Mouse (Mus musculus) midbrain, postnatal 0 days (tissue): Measurements from ENCODE around the gene G430095P16Rik. TPM values are rescaled to one million over a fixed set of nuclear protein-coding genes. Genes with fewer than 3 reads are reported as not detected.

Experiments used
- ATAC-seq: fragments of 200-750 bp; cut with Nextera tagmentation; 2 replicates; pipeline ENCODE4 v1.8.0; 2017; ENCODE audit warnings: moderate number of reproducible peaks, mild to moderate bottlenecking, moderate TSS enrichment, moderate library complexity; ENCODE audit not compliant: low FRiP score
- DNase-seq: peaks from one replicate; pipeline ENCODE4 v3.0.0-alpha.2; 2015; ENCODE audit warnings: low spot score
- H3K27ac ChIP-seq: fragments of 300-500 bp; sonication (generic); 2 replicates; pipeline ENCODE4 v1.5.1; 2014; ENCODE audit warnings: low read depth, mild to moderate bottlenecking, low read length, mixed read lengths
- H3K27me3 ChIP-seq: fragments of 300-500 bp; sonication (generic); 2 replicates; pipeline ENCODE4 v1.6.1; 2014; ENCODE audit warnings: low read length, control low read depth, mixed read lengths; ENCODE audit not compliant: insufficient read depth
- H3K36me3 ChIP-seq: fragments of 300-500 bp; sonication (generic); 2 replicates; pipeline ENCODE4 v1.6.1; 2014; ENCODE audit warnings: low read length, control low read depth, mixed read lengths; ENCODE audit not compliant: insufficient read depth
- H3K4me1 ChIP-seq: fragments of 300-500 bp; sonication (generic); 2 replicates; pipeline ENCODE4 v1.6.1; 2014; ENCODE audit warnings: mild to moderate bottlenecking, control low read depth, antibody characterized with exemption, low read length, mixed read lengths; ENCODE audit not compliant: insufficient read depth
- H3K4me2 ChIP-seq: fragments of 300-500 bp; sonication (generic); 2 replicates; pipeline ENCODE4 v1.6.1; 2014; ENCODE audit warnings: low read depth, mild to moderate bottlenecking, low read length, mixed read lengths; ENCODE audit not compliant: poor library complexity, severe bottlenecking
- H3K4me3 ChIP-seq: fragments of 300-500 bp; sonication (generic); 2 replicates; pipeline ENCODE4 v1.5.1; 2014; ENCODE audit warnings: low read depth, mild to moderate bottlenecking, low read length, moderate library complexity
- H3K9ac ChIP-seq: fragments of 300-500 bp; sonication (generic); replicated peaks from 2 replicates; pipeline ENCODE4 v1.6.1; 2014; ENCODE audit warnings: mild to moderate bottlenecking, low read length, moderate library complexity, mixed read lengths; ENCODE audit not compliant: poor library complexity, severe bottlenecking
- H3K9me3 ChIP-seq: fragments of 300-500 bp; sonication (generic); 2 replicates; pipeline ENCODE4 v1.6.1; 2016; ENCODE audit warnings: low read length, control low read depth
- CTCF ChIP-seq: IDR thresholded peaks from 2 replicates; pipeline ENCODE4 v1.5.1; 2016; ENCODE audit warnings: antibody characterized with exemption, mild to moderate bottlenecking
- WGBS: fragments of 180-500 bp; shearing (Covaris S2); extraction: QIAGEN DNeasy Blood & Tissue Kit; methylation state at CpG from one replicate; pipeline ENCODE4 v1.1.7; 2014; 5-methylcytosine and 5-hydroxymethylcytosine counted together
- polyA plus RNA-seq: library from polyadenylated mRNA; unstranded; fragments of >200 nt; fragmentation: Nextera tagmentation; extraction: Ambion mirVana; gene quantifications from 2 replicates; pipeline ENCODE4 v1.2.1, GENCODE M21; 2015
- total RNA-seq: library from RNA; depleted of rRNA; stranded (reverse); fragments of >200 nt; gene quantifications from 2 replicates; pipeline ENCODE4 v1.2.3, GENCODE M21; 2014

The G430095P16Rik gene
- total and polyA plus RNA-seq, 2 experiments from 2014 or later: 0.39 TPM; not detected in 1

GRCm38 (mm10) chr8:84759126-84759525 is 36.3 kb downstream of the G430095P16Rik start:
- no peak overlapping the region for H3K9ac ChIP-seq
- DNase-seq: no peak
- no peak overlapping the region for H3K4me2 ChIP-seq
- H3K4me1 ChIP-seq: no peaks in the 10 kb centered on the region
- H3K27ac ChIP-seq: no peak overlapping the region
- 66% methylated on average over 7 of the region's 7 CpGs for WGBS
- peak; percentile 37 for TF ChIP-seq CTCF
- no peaks in the 10 kb centered on the region for H3K36me3 ChIP-seq
- H3K9me3 ChIP-seq: no peaks in the 10 kb centered on the region
- no peak for ATAC-seq
- H3K4me3 ChIP-seq: no peak overlapping the region
- H3K27me3 ChIP-seq: no peaks in the 10 kb centered on the region; the same call in 1 of the 2 replicates

- TF ChIP-seq CTCF: no peak
- no peak overlapping the region for H3K9ac ChIP-seq
- no peak overlapping the region for H3K27ac ChIP-seq
- ATAC-seq (no peak), DNase-seq (no peak)
- no peaks in the 10 kb centered on the region; the same call in 1 of the 2 replicates for H3K27me3 ChIP-seq
- no peaks in the 10 kb centered on the region for H3K4me1 ChIP-seq
- WGBS: 89% methylated on average over 10 of the region's 10 CpGs
- H3K4me2 ChIP-seq: no peak overlapping the region
- no peaks in the 10 kb centered on the region for H3K36me3 ChIP-seq
- no peaks in the 10 kb centered on the region for H3K9me3 ChIP-seq
- H3K4me3 ChIP-seq: no peak overlapping the region
Observed at GRCm38 (mm10) chr8:84759718-84760117, 36.9 kb downstream of the G430095P16Rik start.

- WGBS: 50% methylated on average over 7 of the region's 7 CpGs
- Histone ChIP-seq H3K9ac (no peak overlapping the region), H3K27me3 (no peaks in the 10 kb centered on the region; the same call in 1 of the 2 replicates), H3K4me3 (no peak overlapping the region), H3K4me1 (0 out of 2 replicates have a peak, but pooled peaks cover under 1% of the 10 kb centered on the region), H3K9me3 (no peaks in the 10 kb centered on the region), H3K4me2 (no peak overlapping the region), H3K27ac (no peak overlapping the region), H3K36me3 (no peaks in the 10 kb centered on the region)
- no peak for ATAC-seq
- DNase-seq: no peak
- no peak for TF ChIP-seq CTCF
Observed at GRCm38 (mm10) chr8:84760405-84760805, 37.6 kb downstream of the G430095P16Rik start.

GRCm38 (mm10) chr8:84760901-84761300 is 38.1 kb downstream of the G430095P16Rik start:
- TF ChIP-seq CTCF: no peak
- Histone ChIP-seq H3K4me2 (no peak overlapping the region), H3K27me3 (no peaks in the 10 kb centered on the region; the same call in 1 of the 2 replicates), H3K36me3 (no peaks in the 10 kb centered on the region), H3K9me3 (no peaks in the 10 kb centered on the region), H3K4me1 (peaks cover 5% of the 10 kb centered on the region; the same call in 1 of the 2 replicates), H3K4me3 (no peak overlapping the region), H3K9ac (no peak overlapping the region), H3K27ac (no peak overlapping the region)
- DNase-seq (no peak), ATAC-seq (no peak)
- WGBS: 44% methylated on average over 2 of the region's 2 CpGs

GRCm38 (mm10) chr8:84764100-84764499 is 41.3 kb downstream of the G430095P16Rik start:
- no peak overlapping the region for H3K9ac ChIP-seq
- H3K4me2 ChIP-seq: no peak overlapping the region
- H3K27me3 ChIP-seq: 0 out of 2 replicates have a peak, but pooled peaks cover 3% of the 10 kb centered on the region
- H3K36me3 ChIP-seq: no peaks in the 10 kb centered on the region
- no peak overlapping the region for H3K27ac ChIP-seq
- WGBS: 66% methylated on average over 4 of the region's 4 CpGs
- no peaks in the 10 kb centered on the region for H3K9me3 ChIP-seq
- DNase-seq (no peak), ATAC-seq (no peak)
- no peak overlapping the region for H3K4me3 ChIP-seq
- peaks cover 7% of the 10 kb centered on the region; the same call in 1 of the 2 replicates for H3K4me1 ChIP-seq
- no peak for TF ChIP-seq CTCF

GRCm38 (mm10) chr8:84764870-84765495 is 42.2 kb downstream of the G430095P16Rik start:
- Histone ChIP-seq H3K9ac (no peak overlapping the region; the same call in 1 of the 2 replicates), H3K36me3 (no peaks in the 10 kb centered on the region), H3K27me3 (0 out of 2 replicates have a peak, but pooled peaks cover 5% of the 10 kb centered on the region), H3K4me2 (peak overlapping the region; percentile 24; the same call in 1 of the 2 replicates), H3K4me1 (peaks cover 7% of the 10 kb centered on the region; the same call in 1 of the 2 replicates), H3K27ac (no peak overlapping the region; the same call in 1 of the 2 replicates), H3K9me3 (no peaks in the 10 kb centered on the region), H3K4me3 (no peak overlapping the region; the same call in 1 of the 2 replicates)
- no peak for TF ChIP-seq CTCF
- WGBS: 68% methylated on average over 17 of the region's 17 CpGs
- ATAC-seq (no peak), DNase-seq (no peak)
